Mouse (Mus musculus) MEL (cell line): ENCODE data around the gene Dgkb.

Experiments used
- CTCF ChIP-seq, 3 experiments: IDR thresholded peaks in 2 of 3; conservative IDR thresholded peaks in 1 of 3; 2 replicates each; pipeline ENCODE4 v1.5.1; 2011 to 2012; ENCODE audit warnings: low read length in 3 of 3, low read depth in 2 of 3, mild to moderate bottlenecking in 2 of 3, improper control_type of control experiment in 1 of 3, inconsistent platforms in 1 of 3, mixed read lengths in 1 of 3, moderate library complexity in 1 of 3; ENCODE audit not compliant: control insufficient read depth in 1 of 3, insufficient read depth in 1 of 3, poor library complexity in 1 of 3, severe bottlenecking in 1 of 3
- EP300 ChIP-seq, 2 experiments: IDR thresholded peaks; 2 replicates each; pipeline ENCODE4 v1.6.1; 2011; ENCODE audit warnings: improper control_type of control experiment in 2 of 2, low read length in 2 of 2, low read depth in 1 of 2, mild to moderate bottlenecking in 1 of 2
- GATA1 ChIP-seq: IDR thresholded peaks from 2 replicates; pipeline ENCODE4 v1.6.1; 2011; ENCODE audit warnings: low read depth, low read length, improper control_type of control experiment
- MAFK ChIP-seq: IDR thresholded peaks from 2 replicates; pipeline ENCODE4 v1.6.1; 2011; ENCODE audit warnings: low read depth, mild to moderate bottlenecking, low read length, improper control_type of control experiment, borderline replicate concordance
- MAX ChIP-seq: IDR thresholded peaks from 2 replicates; pipeline ENCODE4 v1.6.1; 2011; ENCODE audit warnings: low read length, improper control_type of control experiment
- USF2 ChIP-seq, 2 experiments: IDR thresholded peaks; 2 replicates each; pipeline ENCODE4 v1.6.1; 2011 to 2012; ENCODE audit warnings: improper control_type of control experiment in 2 of 2, low read length in 2 of 2, borderline replicate concordance in 1 of 2, inconsistent platforms in 1 of 2, low read depth in 1 of 2, mild to moderate bottlenecking in 1 of 2; ENCODE audit not compliant: insufficient read depth in 1 of 2

DNA sequence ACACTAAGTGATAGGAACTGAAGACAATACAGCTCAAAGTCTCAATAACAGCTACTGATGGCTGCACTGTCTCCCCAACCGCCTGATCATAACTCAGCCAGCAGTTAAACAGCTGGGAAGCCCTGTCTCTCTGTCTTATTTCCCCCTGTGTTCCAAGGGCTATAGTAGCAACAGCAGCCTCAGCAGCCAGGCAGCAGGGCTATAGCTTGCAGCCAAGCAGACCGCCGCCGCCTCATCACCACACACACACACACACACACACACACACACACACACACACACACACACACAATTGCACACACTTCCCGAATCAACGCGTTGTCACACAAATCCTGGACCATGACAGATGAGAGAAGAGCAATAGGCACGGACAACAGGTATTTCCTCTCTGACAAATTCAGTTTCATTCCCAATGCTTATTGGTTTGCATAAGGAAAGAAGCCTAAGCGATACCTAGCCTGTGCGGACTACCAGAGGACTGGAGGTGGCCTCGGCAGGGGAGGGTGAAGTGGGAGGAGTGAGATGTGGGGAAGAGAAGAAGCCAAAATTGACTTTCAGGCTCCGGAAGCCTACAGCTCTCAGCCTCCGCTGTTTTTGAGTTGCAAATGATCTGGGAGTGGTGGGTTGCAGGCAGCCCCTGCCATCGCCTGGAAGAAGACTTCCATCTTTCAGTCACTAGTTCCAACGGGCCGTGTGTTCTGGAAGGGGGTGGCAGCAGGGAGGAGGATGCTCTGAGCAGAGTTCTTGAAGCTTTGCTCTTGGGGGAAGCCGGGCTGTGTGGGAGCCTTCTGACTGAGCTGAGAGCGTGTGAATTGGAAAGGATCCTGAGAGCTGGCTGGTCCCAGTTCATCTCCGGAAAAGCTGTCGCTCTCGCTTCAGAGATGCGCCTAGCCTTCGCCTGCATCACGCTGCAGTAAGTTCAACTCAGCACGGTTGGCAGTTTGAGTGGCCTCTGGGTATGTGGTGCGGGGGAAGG is 62.8 kb downstream of the Dgkb start:
- no peak for TF ChIP-seq MAFK
- no peak for TF ChIP-seq CTCF (IDR thresholded peaks at IDR 0.05 in 2 of 3, conservative IDR thresholded peaks at IDR 0.05 in 1 of 3; ENCODE audit: control insufficient read depth in 1 of 3, insufficient read depth in 1 of 3, low read depth in 2 of 3, low read length in 3 of 3, poor library complexity in 1 of 3, severe bottlenecking in 1 of 3)
- TF ChIP-seq EP300 (IDR thresholded peaks at IDR 0.05; ENCODE audit: low read depth in 1 of 2, low read length in 2 of 2) = no peak
- no peak for TF ChIP-seq USF2 (IDR thresholded peaks at IDR 0.05; ENCODE audit: borderline replicate concordance in 1 of 2, insufficient read depth in 1 of 2, low read depth in 1 of 2, low read length in 2 of 2)
- no peak for TF ChIP-seq MAX
- TF ChIP-seq GATA1 = no peak
